Mouse (Mus musculus): ENCODE results near the gene Ddx58. TPM values are rescaled to one million over a fixed set of nuclear protein-coding genes. Genes with fewer than 3 reads are reported as not detected.

The Ddx58 gene
- polyA plus RNA-seq, 1 experiment = 58.4 TPM

GRCm38 (mm10) chr4:40238483-40239408, 882 bp downstream of the Ddx58 start:
- H3K27ac ChIP-seq (ENCODE audit: insufficient read depth, low read length) = peak overlapping the region; percentile 91
- TF ChIP-seq POLR2A (IDR thresholded peaks at IDR 0.05; ENCODE audit: low read depth, low read length) (peak; percentile 52; the same call in 1 of the 2 replicates), CTCF (IDR thresholded peaks at IDR 0.05; ENCODE audit: borderline replicate concordance, insufficient read depth, low read length) (no peak)
- H3K4me3 ChIP-seq (ENCODE audit: insufficient read depth, low read length) = peak overlapping the region; percentile 82
- no peaks in the 10 kb centered on the region for H3K4me1 ChIP-seq (ENCODE audit: control insufficient read depth, insufficient read depth, low read length)

- Histone ChIP-seq H3K4me3 (ENCODE audit: insufficient read depth, low read length) (no peak overlapping the region), H3K4me1 (ENCODE audit: control insufficient read depth, insufficient read depth, low read length) (no peaks in the 10 kb centered on the region), H3K27ac (ENCODE audit: insufficient read depth, low read length) (no peak overlapping the region)
- TF ChIP-seq POLR2A (IDR thresholded peaks at IDR 0.05; ENCODE audit: low read depth, low read length) = no peak
- TF ChIP-seq CTCF (IDR thresholded peaks at IDR 0.05; ENCODE audit: borderline replicate concordance, insufficient read depth, low read length) = no peak
Measured at GRCm38 (mm10) chr4:40236829-40237228, 2.8 kb downstream of the Ddx58 start.

- no peaks in the 10 kb centered on the region for H3K4me1 ChIP-seq (ENCODE audit: control insufficient read depth, insufficient read depth, low read length)
- TF ChIP-seq CTCF (IDR thresholded peaks at IDR 0.05; ENCODE audit: borderline replicate concordance, insufficient read depth, low read length) = no peak
- no peak for TF ChIP-seq POLR2A (IDR thresholded peaks at IDR 0.05; ENCODE audit: low read depth, low read length)
- no peak overlapping the region for H3K27ac ChIP-seq (ENCODE audit: insufficient read depth, low read length)
- H3K4me3 ChIP-seq (ENCODE audit: insufficient read depth, low read length) = no peak overlapping the region
Measured at GRCm38 (mm10) chr4:40234256-40234655, 5.4 kb downstream of the Ddx58 start.

- H3K27ac ChIP-seq (ENCODE audit: insufficient read depth, low read length) = no peak overlapping the region
- TF ChIP-seq POLR2A (IDR thresholded peaks at IDR 0.05; ENCODE audit: low read depth, low read length) = no peak
- H3K4me1 ChIP-seq (ENCODE audit: control insufficient read depth, insufficient read depth, low read length) = no peaks in the 10 kb centered on the region
- no peak overlapping the region for H3K4me3 ChIP-seq (ENCODE audit: insufficient read depth, low read length)
Measured at GRCm38 (mm10) chr4:40233062-40233664, 6.5 kb downstream of the Ddx58 start.

GRCm38 (mm10) chr4:40229723-40230122, 9.9 kb downstream of the Ddx58 start:
- no peak overlapping the region for H3K27ac ChIP-seq (ENCODE audit: insufficient read depth, low read length)
- TF ChIP-seq CTCF (IDR thresholded peaks at IDR 0.05; ENCODE audit: borderline replicate concordance, insufficient read depth, low read length) (no peak), POLR2A (IDR thresholded peaks at IDR 0.05; ENCODE audit: low read depth, low read length) (no peak)
- H3K4me3 ChIP-seq (ENCODE audit: insufficient read depth, low read length) = no peak overlapping the region
- H3K4me1 ChIP-seq (ENCODE audit: control insufficient read depth, insufficient read depth, low read length) = no peaks in the 10 kb centered on the region

GRCm38 (mm10) chr4:40227886-40228285, 11.7 kb downstream of the Ddx58 start:
- no peaks in the 10 kb centered on the region for H3K4me1 ChIP-seq (ENCODE audit: control insufficient read depth, insufficient read depth, low read length)
- no peak overlapping the region for H3K27ac ChIP-seq (ENCODE audit: insufficient read depth, low read length)
- H3K4me3 ChIP-seq (ENCODE audit: insufficient read depth, low read length) = no peak overlapping the region
- no peak for TF ChIP-seq POLR2A (IDR thresholded peaks at IDR 0.05; ENCODE audit: low read depth, low read length)
- TF ChIP-seq CTCF (IDR thresholded peaks at IDR 0.05; ENCODE audit: borderline replicate concordance, insufficient read depth, low read length) = no peak

- Histone ChIP-seq H3K4me3 (ENCODE audit: insufficient read depth, low read length) (no peak overlapping the region), H3K27ac (ENCODE audit: insufficient read depth, low read length) (no peak overlapping the region), H3K4me1 (ENCODE audit: control insufficient read depth, insufficient read depth, low read length) (no peaks in the 10 kb centered on the region)
- TF ChIP-seq CTCF (IDR thresholded peaks at IDR 0.05; ENCODE audit: borderline replicate concordance, insufficient read depth, low read length) (no peak), POLR2A (IDR thresholded peaks at IDR 0.05; ENCODE audit: low read depth, low read length) (no peak)
Measured at GRCm38 (mm10) chr4:40227131-40227530, 12.5 kb downstream of the Ddx58 start.

GRCm38 (mm10) chr4:40226095-40226494, 13.5 kb downstream of the Ddx58 start:
- Histone ChIP-seq H3K4me3 (ENCODE audit: insufficient read depth, low read length) (no peak overlapping the region), H3K4me1 (ENCODE audit: control insufficient read depth, insufficient read depth, low read length) (no peaks in the 10 kb centered on the region), H3K27ac (ENCODE audit: insufficient read depth, low read length) (no peak overlapping the region)
- no peak for TF ChIP-seq CTCF (IDR thresholded peaks at IDR 0.05; ENCODE audit: borderline replicate concordance, insufficient read depth, low read length)
- no peak for TF ChIP-seq POLR2A (IDR thresholded peaks at IDR 0.05; ENCODE audit: low read depth, low read length)

- no peaks in the 10 kb centered on the region for H3K4me1 ChIP-seq (ENCODE audit: control insufficient read depth, insufficient read depth, low read length)
- no peak overlapping the region for H3K4me3 ChIP-seq (ENCODE audit: insufficient read depth, low read length)
- TF ChIP-seq POLR2A (IDR thresholded peaks at IDR 0.05; ENCODE audit: low read depth, low read length) = no peak
- TF ChIP-seq CTCF (IDR thresholded peaks at IDR 0.05; ENCODE audit: borderline replicate concordance, insufficient read depth, low read length) = no peak
- no peak overlapping the region for H3K27ac ChIP-seq (ENCODE audit: insufficient read depth, low read length)
Measured at GRCm38 (mm10) chr4:40221876-40222585, 17.6 kb downstream of the Ddx58 start.
